Mouse (Mus musculus) cerebellum, adult 18-20 months (tissue): ENCODE data around the gene Clrn1.
"Not testable (repeated sequence)": the region's sequence is repeated elsewhere in the genome, so short reads cannot be mapped to it uniquely, and the experiment has no call there.

Experiments used
- DNase-seq, 2 experiments: peaks; one replicate each; pipeline ENCODE4 v3.0.0; 2021

Clrn1 gene

GRCm38 (mm10) chr3:58884801-58885573 is at the start of gene Clrn1:
Gene Clrn1 (minus strand): TSS chr3:58885340.
- DNase-seq: no peak

- no peak for DNase-seq
Measured at GRCm38 (mm10) chr3:58924027-58924426, 38.9 kb upstream of the Clrn1 start.

GRCm38 (mm10) chr3:58923140-58923539 is 38.0 kb upstream of the Clrn1 start:
- DNase-seq: no peak

- DNase-seq: no peak
Measured at GRCm38 (mm10) chr3:58922636-58923035, 37.5 kb upstream of the Clrn1 start.

- DNase-seq: no peak
Measured at GRCm38 (mm10) chr3:58921316-58921715, 36.2 kb upstream of the Clrn1 start.

- no peak for DNase-seq
Measured at GRCm38 (mm10) chr3:58904656-58905055, 19.5 kb upstream of the Clrn1 start.

- DNase-seq: no peak
Measured at GRCm38 (mm10) chr3:58902051-58902758, 17.1 kb upstream of the Clrn1 start.

GRCm38 (mm10) chr3:58895131-58895530 is 10.0 kb upstream of the Clrn1 start:
- no peak for DNase-seq

- DNase-seq: no peak
Measured at GRCm38 (mm10) chr3:58894529-58894928, 9.4 kb upstream of the Clrn1 start.

GRCm38 (mm10) chr3:58889670-58890069 is 4.5 kb upstream of the Clrn1 start:
- DNase-seq: no peak

- DNase-seq: no peak
Measured at GRCm38 (mm10) chr3:58888131-58888715, 3.1 kb upstream of the Clrn1 start.

- DNase-seq: no peak
Measured at GRCm38 (mm10) chr3:58887719-58888118, 2.6 kb upstream of the Clrn1 start.

- DNase-seq: no peak
Measured at GRCm38 (mm10) chr3:58883511-58883907, 1.6 kb downstream of the Clrn1 start.

- no peak for DNase-seq
Measured at GRCm38 (mm10) chr3:58882878-58883510, 2.1 kb downstream of the Clrn1 start.

GRCm38 (mm10) chr3:58881016-58881415 is 4.1 kb downstream of the Clrn1 start:
- DNase-seq: no peak

- DNase-seq: no peak
Measured at GRCm38 (mm10) chr3:58880181-58880580, 5.0 kb downstream of the Clrn1 start.

GRCm38 (mm10) chr3:58871882-58872281 is 13.3 kb downstream of the Clrn1 start:
- DNase-seq: not testable (repeated sequence)

GRCm38 (mm10) chr3:58865690-58866089 is 19.4 kb downstream of the Clrn1 start:
- peak; percentile 32 to 42 for DNase-seq

- no peak for DNase-seq
Measured at GRCm38 (mm10) chr3:58862976-58863375, 22.2 kb downstream of the Clrn1 start.

GRCm38 (mm10) chr3:58843415-58843814 is 41.7 kb downstream of the Clrn1 start:
- DNase-seq: no peak

- DNase-seq: peak; percentile 64 to 67
Measured at GRCm38 (mm10) chr3:58833442-58834160, 51.5 kb downstream of the Clrn1 start.

GRCm38 (mm10) chr3:58832888-58833287 is 52.3 kb downstream of the Clrn1 start:
- DNase-seq: peak; percentile 17 to 21

GRCm38 (mm10) chr3:58831586-58831985 is 53.6 kb downstream of the Clrn1 start:
- DNase-seq: no peak
